Mouse (Mus musculus): ENCODE data around the gene Lipt2.

Lipt2 gene

DNA sequence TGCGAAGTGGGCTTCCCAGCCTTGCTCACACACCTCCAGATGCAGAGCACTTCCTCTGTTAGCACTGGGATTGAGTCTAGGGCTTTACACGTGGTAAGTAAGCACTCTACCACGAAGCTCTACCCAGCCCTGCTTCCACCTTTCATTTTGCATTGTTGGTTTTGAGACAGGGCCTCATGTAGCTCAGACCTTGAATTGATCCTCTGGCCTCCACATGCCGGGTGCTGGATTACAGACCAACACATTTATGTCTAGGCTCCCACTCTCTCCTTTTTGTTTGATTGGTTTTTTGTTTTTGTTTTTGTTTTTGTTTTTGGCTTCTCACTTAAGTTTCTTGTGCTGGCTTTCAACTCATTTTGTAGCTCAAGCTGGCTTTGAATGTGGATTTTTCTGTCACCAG, 11.7 kb downstream of the Lipt2 start:
- in situ Hi-C loops (cut with MboI, MseI), result no loop called here

GRCm38 (mm10) chr7:100176269-100176668, 17.2 kb downstream of the Lipt2 start, which contains the start of gene Kcne3:
Gene Kcne3, plus strand, starts transcription at chr7:100176502.
- in situ Hi-C loops (cut with MboI, MseI), result no loop called here

DNA sequence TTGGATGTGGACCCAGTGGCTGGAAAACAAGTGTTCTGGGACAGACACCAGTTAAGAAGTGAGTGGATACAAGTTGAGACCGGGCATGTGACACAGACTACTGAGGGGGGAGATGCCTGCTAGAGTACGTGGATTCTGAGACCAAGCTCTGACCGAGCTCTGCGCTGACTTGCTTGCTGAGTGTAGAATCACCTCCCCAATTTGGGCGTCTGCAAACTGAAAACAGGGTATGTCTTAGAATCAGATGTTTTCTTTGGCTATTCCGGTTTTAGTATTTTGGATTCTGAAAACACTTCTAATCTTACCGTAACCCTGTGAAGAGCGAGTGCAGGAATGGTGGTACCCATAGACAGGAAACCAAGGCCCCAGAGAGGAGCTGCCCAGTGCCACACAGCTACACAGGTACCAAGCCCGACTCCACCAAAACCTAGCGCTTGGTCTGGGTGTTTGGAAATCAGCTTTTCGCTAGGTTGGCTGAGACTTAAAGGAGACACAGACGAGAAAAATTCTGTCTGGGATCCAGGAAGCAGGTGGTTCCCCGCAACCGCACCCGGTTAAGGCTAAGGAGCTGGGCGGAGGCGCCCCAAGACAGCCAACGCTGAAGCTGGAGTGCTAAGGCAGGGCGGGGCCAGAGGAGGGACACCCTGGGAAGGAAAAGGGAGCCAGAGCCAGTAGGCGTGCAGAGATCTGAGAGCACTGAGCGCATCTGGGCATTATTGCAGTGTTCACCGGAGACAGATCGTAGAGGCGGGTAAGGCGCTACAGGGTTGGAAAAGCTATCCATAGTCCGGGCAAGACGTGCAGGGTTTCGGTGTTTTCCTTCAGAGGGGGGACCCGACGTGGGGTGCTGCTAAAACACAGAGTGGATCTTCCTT, 19.2 kb downstream of the Lipt2 start:
- in situ Hi-C loops (cut with MboI, MseI), result no loop called here

DNA sequence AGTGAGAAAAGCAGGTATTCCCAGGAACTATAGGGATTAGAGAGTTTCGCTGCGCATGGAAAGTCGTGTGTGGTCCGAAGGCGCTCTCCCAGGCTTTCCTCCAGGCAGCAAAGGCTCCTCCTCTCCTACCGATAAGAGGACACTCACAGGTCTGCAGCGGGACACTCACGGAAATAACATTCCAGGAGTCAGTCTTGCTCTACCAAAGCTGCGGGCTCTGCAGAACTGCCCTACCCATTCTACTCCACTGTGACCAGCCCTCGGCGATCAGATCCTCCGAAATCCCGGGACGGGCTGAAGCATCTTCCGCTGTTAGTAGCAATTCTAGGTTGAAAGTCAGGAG, 19.8 kb downstream of the Lipt2 start:
- in situ Hi-C loops (cut with MboI, MseI), result no loop called here

DNA sequence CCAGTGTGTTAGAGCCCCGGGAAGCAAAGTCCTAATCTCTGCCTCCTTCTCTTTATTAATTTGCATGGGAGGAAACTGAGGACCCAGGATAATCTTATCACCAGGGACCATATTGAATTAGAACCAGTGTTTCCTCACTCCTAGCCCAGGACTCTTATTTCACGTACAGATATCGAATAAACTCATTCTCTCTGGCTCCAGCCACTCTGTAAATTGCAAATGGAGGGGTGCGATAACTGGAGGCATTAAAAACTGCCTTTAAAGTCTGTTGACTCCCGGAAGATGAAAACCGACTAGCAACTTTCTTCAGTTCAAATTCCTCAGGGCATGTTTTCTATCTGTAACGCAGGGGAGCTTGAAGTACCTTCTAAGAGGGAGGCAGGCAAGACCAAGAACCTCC, 20.3 kb downstream of the Lipt2 start:
- in situ Hi-C loops (cut with MboI, MseI), result no loop called here

GRCm38 (mm10) chr7:100179836-100180407, 20.8 kb downstream of the Lipt2 start:
- in situ Hi-C loops (cut with MboI, MseI), result no loop called here

DNA sequence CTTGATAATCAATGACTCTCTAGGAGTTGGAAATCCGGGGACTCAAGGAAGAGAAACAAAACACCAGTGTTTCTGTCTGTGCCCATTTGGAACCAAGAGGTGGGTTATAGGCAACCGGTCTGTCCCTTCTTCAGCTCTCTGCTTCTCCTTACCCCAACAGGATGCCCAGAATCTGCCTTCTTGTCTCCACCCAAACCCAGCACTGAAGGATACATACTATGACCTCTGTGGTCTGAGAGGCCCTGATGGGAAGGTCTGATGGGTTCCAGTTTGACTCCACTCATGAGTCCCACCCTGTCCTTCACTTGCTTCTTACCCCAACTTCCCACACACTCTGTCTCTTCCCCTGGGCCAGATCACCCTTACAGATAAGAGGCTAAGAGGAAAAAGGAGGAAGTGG, 22.1 kb downstream of the Lipt2 start:
- in situ Hi-C loops (cut with MboI, MseI), result no loop called here

DNA sequence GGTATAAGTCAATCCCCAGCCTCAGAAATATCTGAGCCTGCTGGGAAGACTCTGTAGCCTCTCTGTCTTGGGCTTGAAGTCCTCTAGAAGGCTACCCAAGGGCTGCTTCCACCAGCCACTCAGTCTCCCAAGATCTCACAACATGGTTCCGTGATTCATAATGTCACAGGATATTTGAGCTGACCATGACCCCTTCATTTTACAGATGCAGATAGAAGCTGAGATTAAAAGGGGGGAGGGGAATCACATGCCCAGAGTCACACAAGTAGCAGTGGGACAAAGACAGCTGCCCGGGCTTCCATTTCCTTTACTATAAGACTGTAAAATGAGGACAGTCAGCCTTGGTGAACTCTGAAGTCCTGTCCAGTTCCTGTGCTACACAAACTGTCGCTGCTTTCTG, 22.5 kb downstream of the Lipt2 start:
- in situ Hi-C loops (cut with MboI, MseI), result no loop called here

DNA sequence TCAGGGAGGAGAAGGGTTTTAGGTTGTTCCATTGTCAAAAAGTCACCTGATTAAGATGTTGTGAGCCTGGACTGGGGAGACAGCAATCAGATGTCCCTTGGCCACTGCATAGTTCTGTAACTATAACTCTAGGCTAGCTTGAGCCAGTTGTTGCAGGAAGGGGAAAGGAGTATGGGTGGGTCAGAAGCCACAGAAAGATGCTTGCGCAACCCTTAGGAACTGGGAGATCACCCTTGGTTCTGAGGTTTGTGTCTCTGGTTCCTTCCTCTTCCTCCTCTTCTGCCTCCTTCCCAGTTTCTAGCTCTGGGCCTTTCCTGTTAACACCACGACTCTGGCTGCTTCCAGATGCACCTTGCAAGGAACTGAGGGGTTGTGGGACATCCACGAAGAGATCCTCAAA, 23.3 kb downstream of the Lipt2 start:
- in situ Hi-C loops (cut with MboI, MseI), result no loop called here

GRCm38 (mm10) chr7:100187601-100188000, 28.5 kb downstream of the Lipt2 start:
- in situ Hi-C loops (cut with MboI, MseI), result no loop called here

- in situ Hi-C loops (cut with MboI, MseI), result no loop called here
These were observed 31.1 kb downstream of the Lipt2 start for GRCm38 (mm10) chr7:100190167-100190566.

GRCm38 (mm10) chr7:100190778-100191177, 31.7 kb downstream of the Lipt2 start:
- in situ Hi-C loops (cut with MboI, MseI), result no loop called here

DNA sequence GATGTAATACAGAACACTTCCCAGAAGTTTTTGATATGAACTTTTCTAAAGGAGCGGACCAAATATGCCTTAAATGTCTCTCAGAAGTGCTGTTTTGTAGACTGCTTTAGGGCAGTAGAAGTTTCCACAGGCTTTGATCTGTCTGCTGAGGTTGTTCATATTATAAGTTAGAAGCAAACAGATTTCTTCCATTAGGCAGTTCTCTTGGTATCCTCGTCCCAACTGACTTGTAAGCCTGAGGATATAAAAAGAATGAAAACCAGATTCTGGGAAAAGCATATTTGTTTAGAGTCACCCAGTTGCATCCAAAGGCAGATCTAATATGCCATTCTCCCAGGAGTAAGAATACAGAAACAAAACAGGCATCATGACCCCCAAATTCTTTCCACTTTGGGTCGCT, 42.1 kb downstream of the Lipt2 start:
- in situ Hi-C loops (cut with MboI, MseI), result no loop called here

GRCm38 (mm10) chr7:100203616-100204015, 44.5 kb downstream of the Lipt2 start:
- in situ Hi-C loops (cut with MboI, MseI), result no loop called here

DNA sequence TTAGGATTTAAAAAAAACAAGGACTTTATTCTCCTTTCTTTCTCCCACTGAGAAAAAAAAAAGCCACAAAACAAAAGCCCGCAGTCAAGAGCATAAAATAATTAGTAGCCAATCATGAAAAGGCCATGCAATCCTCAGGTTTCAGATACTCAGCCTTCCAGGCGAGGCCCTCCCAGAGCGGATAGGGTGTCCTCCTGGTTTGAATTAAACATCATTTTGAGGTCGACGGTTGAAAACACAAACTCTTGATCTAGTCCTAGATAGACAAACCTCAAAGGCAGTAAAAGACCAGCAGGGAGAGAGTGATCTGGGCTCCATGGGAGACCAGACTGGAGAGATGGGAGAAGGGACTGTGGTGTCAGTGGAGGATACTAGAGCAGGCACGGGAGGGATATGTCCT, 45.8 kb downstream of the Lipt2 start:
- in situ Hi-C loops (cut with MboI, MseI), result no loop called here

- in situ Hi-C loops (cut with MboI, MseI), result no loop called here
These were observed 47.1 kb downstream of the Lipt2 start for GRCm38 (mm10) chr7:100206144-100206543.

- in situ Hi-C loops (cut with MboI, MseI), result no loop called here
These were observed 48.8 kb downstream of the Lipt2 start for GRCm38 (mm10) chr7:100207886-100208285.

Data from T-helper 2 cell (primary cell).